Mouse (Mus musculus): Measurements from ENCODE around the gene Guk1. TPM values are rescaled to one million over a fixed set of nuclear protein-coding genes. Genes with fewer than 3 reads are reported as not detected.

Gene Guk1
- 10 to 100 TPM; 14.9 to 22.7 TPM for total RNA-seq (2023)

DNA sequence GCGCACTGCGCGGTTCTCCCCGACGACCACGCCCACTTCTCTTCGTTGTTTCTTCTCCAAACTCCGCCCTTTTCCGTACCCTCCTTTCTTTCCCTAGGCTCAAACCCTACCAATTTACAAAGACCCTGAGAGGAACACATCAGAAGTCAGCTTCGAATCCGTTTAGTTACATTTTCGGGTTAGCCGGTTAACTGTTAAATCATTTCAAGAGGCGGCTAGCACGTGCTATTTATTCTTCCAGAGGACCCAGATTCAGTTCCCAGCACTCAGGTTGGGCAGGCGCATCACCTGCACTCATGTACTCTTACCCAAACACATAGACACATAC lies at the start of gene Guk1:
TSS of gene Guk1 (minus strand) at position 154 of the 328 bp plus-strand sequence.

DNA sequence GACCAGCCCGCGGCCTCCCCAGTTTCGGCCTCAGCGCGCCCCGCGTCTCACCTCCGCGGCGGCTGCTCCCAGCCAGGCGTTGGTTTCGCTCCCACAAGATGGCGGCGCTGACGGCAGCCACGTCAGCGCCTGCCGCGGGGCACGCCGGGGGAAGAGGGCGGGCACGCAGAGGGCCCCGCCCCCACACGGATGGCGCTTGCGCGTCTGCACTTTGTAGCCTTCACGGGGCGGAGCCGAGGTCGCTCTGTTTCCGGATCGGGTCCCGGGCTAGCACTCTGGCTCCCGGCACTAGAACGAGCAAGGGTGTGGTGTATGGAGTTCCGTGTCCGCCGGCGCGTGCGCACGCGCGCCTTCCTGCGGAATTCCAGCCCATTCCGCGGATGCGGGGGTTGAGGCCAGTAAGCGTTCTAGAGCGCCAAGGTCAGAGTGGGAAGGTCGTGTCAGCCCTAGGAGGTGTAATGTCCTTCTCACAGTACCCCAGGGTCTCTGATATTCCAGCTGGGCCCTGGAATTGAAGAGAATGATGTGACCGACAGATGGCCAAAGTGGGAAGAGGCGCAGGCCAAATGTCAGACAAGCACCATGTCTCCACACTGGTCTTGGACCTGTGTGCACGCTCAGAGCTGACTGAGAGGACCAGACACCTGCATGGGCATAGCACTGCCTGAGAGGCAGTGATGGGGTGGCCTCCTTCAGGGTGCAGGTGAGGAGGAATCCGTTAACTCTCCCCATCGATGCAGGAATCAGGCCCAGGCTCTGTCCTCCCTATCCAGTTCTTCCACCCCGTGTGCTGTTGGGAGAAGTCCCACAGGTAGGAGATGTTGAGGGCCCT lies 36.3 kb upstream of the Guk1 start, which contains the start of gene Arf1:
TSS of gene Arf1 (minus strand) at position 149 of the 832 bp plus-strand sequence.

DNA sequence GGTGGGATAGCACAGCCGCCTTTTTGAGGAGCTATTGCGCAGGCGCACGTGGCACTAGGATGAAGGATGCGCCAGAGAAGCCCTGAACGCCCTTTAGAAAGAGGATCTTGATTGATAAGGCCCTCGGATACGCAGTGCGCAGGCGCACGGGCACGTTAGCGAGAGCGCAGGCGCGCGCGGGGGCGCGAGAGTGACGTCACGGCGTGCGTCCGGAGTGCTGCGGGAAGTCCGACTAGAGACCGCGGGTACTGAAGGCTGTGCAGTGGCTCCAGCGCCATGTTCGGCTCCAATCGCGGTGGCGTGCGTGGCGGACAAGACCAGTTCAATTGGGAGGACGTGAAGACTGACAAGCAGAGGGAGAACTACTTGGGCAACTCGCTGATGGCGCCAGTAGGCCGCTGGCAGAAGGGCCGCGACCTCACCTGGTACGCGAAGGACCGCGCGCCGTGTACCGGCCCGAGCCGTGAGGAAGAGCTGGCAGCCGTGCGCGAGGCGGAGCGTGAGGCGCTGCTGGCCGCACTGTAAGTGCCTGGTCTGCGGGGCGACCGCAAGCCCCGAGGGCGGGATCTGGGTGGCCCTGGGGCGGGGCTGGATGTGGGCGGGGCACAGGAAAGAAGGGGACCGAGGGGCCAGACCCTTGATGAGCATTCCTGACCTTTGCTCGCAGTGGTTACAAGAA lies 16.3 kb upstream of the Guk1 start, which contains the start of gene 2310033P09Rik:
TSS of gene 2310033P09Rik (plus strand) at position 169 of the 679 bp plus-strand sequence.

DNA sequence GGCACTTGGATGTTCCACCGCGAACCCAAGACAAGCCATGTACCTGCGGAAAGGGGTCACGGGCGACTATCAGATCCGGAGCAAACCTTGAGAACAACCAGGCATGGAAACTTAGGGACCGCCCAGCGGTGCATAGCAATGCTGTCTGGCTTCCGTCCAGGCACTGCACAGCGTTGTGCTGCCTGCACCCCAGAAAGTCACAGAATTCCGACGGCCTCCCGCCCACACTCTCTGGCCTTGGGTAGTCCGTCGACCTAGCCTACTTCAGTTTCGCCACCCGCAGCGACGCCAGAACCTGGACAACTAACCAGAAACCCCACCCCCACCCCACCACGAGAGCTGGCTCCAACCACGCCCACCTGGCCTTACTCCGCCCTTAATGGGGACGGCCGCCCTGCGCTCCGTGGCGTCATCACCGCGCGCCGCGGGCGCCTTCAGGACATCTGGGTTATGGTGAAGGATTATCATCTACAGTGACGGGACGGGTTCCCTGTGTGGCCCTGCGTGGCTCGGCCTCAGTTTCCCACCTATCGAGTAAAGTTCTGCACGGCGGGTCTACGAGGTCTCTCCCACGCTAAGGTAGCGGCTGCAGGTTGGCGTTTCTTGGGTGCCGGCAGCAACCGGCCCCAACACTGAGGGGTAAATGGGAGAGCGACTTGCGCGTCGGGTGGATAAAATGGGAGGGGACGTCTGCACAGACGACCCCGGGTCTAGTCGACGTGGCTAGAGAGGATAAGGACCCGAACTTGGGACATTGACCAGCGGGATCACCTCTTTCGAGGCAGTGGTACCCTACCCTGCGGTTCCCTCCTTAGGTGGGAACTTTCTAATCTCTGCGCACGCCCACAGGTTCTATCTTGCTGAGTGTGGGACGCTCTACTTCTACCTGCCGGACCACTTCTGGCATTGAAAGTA lies 10.3 kb upstream of the Guk1 start, which contains the start of gene Mrpl55:
TSS of gene Mrpl55 (plus strand) at position 406 of the 915 bp plus-strand sequence.

DNA sequence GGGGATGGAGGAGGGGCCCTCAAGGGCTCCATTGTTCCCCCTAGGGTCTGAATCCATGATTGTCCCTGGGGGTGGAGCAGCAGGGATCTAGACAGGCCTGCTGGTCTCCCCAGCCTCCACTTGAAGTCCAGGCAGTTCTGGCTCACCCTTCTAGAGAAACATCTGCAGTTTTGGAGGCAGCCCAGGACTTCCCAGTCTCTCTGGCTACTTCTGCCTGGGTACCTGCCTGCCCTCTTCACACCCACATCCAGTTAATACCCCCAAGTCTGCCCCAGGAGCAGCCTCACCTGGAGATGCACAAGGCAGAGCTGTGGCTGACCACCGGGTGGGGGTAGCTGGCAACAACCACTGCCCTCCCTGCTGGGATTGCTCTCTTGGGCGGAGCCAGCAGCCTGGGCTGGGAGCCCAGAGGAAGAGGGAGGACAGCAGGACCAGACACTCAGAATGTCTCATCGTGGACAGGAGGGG lies 9.1 kb downstream of the Guk1 start, which contains the start of gene Gjc2:
TSS of gene Gjc2 (minus strand) at position 350 of the 468 bp plus-strand sequence.

DNA sequence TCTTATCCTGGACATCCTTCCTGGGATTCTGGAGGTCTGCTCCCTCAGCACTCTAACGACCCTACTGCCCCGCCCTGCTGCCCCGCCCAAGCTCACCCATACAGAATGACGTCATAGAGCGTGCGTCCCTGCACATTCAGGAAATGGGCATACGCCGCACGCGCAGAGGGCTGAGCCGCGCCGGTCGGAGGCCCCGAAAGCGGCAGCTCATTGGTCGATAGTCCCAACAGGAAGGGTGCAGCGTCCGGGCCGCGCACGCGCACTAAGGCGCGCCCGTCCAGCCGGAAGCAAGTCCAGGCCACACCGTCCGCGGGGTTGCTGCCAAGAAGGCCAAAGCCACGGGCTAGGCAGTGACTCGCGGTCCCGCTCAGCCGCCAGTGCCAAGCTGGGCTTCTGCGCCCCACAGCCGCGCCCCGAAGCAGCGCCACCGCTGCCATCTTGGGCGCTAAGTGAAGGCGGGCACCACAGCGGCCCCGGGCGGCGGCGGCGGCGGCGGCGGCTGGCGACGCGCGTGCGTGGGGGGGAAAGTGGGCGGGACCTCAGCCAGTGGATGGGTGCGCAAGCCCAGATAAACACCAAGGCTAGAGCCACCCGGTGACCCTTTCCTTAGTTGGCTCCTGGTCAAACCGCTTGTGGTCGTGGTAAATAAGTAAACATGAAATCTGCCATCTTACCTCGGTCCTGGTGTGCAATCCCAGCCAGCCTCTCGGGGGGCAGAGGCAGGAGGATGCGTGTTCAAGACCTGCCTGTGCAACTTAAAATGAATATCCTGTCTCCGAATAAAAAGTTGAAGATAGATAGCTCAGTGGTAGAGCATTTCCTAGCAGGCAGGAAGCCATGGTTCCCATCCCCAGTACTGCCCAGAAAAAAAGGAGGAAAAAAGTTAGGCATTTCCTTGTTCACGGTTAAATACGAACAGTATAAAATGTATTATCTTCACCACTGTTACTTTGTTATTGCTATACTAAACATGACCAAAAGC lies 28.5 kb downstream of the Guk1 start, which contains the start of gene Iba57:
TSS of gene Iba57 (minus strand) at position 485 of the 982 bp plus-strand sequence.

DNA sequence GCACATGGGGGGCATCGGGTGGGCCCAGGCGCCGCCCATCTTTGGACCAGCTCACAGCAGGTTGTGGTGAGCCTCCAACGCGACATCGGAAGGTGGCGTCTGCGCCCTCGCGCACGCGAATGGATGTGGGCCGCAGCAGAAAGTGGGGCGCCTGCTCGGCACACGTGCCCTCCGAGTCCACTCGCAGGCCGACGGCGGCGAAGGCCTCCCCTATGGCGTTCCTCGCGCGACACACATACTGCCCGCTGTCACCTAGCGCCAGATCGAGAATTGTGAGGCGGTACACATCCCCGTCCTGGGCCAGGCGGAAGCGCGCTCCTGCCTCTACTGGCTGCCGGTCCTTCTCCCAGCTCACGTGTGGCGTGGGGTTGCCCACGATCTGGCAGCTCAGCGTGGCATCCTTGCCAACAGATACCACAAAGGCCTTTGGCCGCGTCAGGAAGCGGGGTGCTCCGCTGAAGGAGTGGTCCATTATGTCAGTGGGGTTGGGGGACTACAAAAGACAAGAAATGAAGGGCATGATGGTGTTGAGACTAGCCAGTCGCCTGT lies 56.0 kb downstream of the Guk1 start, which contains the start of gene Obscn:
TSS of gene Obscn (minus strand) at position 499 of the 549 bp plus-strand sequence.

Other genes with a start within 250 kb of the Guk1 start
- 10 to 100 TPM; 30.3 to 38.9 TPM for gene Hist3h2ba, start 243.3 kb downstream of the Guk1 start, total RNA-seq (2023)
- 10 to 100 TPM; 68.3 to 79.0 TPM for gene Hist3h2a, start 237.5 kb downstream of the Guk1 start, total RNA-seq (2023)
- not detected for gene Trim17, start 237.5 kb downstream of the Guk1 start, total RNA-seq (2023)
- 10 to 100 TPM; 59.7 to 67.0 TPM for gene Trim11, start 214.1 kb downstream of the Guk1 start, total RNA-seq (2023)
- gene Obscn, start 55.8 kb downstream of the Guk1 start, total RNA-seq (2023) = under 1 TPM; 0.04 to 0.35 TPM
- gene Iba57, start 28.5 kb downstream of the Guk1 start, total RNA-seq (2023) = 1 to 10 TPM; 6.0 to 6.7 TPM
- not detected for gene Gjc2, start 9.0 kb downstream of the Guk1 start, total RNA-seq (2023)
- gene Mrpl55, start 10.3 kb upstream of the Guk1 start, total RNA-seq (2023) = 10 to 100 TPM; 10.7 to 14.2 TPM
- 10 to 100 TPM; 13.4 to 14.8 TPM for gene 2310033P09Rik, start 16.1 kb upstream of the Guk1 start, total RNA-seq (2023)
- 100 to 1,000 TPM; 301 to 303 TPM for gene Arf1, start 36.1 kb upstream of the Guk1 start, total RNA-seq (2023)
- gene Wnt3a, start 98.5 kb upstream of the Guk1 start, total RNA-seq (2023) = not detected
- not detected for gene Wnt9a, start 114.7 kb upstream of the Guk1 start, total RNA-seq (2023)
- gene Prss38, start 183.4 kb upstream of the Guk1 start, total RNA-seq (2023) = not detected

All from neutrophil, adult 83 days (primary cell).